Mouse (Mus musculus) lung, embryonic 14.5 days (tissue): ENCODE data around the gene Ryr1. TPM values are rescaled to one million over a fixed set of nuclear protein-coding genes. Genes with fewer than 3 reads are reported as not detected.

Experiments used
- ATAC-seq: fragments of 200-750 bp; cut with Nextera tagmentation; 2 replicates; pipeline ENCODE4 v1.8.0; 2017; ENCODE audit warnings: mild to moderate bottlenecking, moderate TSS enrichment, moderate library complexity; ENCODE audit not compliant: insufficient read depth
- DNase-seq: peaks from one replicate; pipeline ENCODE4 v3.0.0-alpha.2; 2015
- H3K27ac ChIP-seq: fragments of 300-500 bp; sonication (generic); 2 replicates; pipeline ENCODE4 v1.5.1; 2014; ENCODE audit warnings: low read depth, mild to moderate bottlenecking, moderate library complexity
- H3K27me3 ChIP-seq: fragments of 300-500 bp; sonication (generic); 2 replicates; pipeline ENCODE4 v1.6.1; 2014; ENCODE audit warnings: low read length, control low read depth; ENCODE audit not compliant: insufficient read depth
- H3K36me3 ChIP-seq: fragments of 300-500 bp; sonication (generic); 2 replicates; pipeline ENCODE4 v1.6.1; 2014; ENCODE audit warnings: control low read depth; ENCODE audit not compliant: insufficient read depth
- H3K4me1 ChIP-seq: fragments of 300-500 bp; sonication (generic); 2 replicates; pipeline ENCODE4 v1.6.1; 2014; ENCODE audit warnings: antibody characterized with exemption, control low read depth; ENCODE audit not compliant: insufficient read depth
- H3K4me2 ChIP-seq: fragments of 300-500 bp; sonication (generic); 2 replicates; pipeline ENCODE4 v1.6.1; 2014; ENCODE audit warnings: mild to moderate bottlenecking
- H3K4me3 ChIP-seq: fragments of 300-500 bp; sonication (generic); 2 replicates; pipeline ENCODE4 v1.5.1; 2014; ENCODE audit warnings: low read depth, low read length
- H3K9ac ChIP-seq: fragments of 300-500 bp; sonication (generic); 2 replicates; pipeline ENCODE4 v1.6.1; 2014
- H3K9me3 ChIP-seq: fragments of 300-500 bp; sonication (generic); 2 replicates; pipeline ENCODE4 v1.6.1; 2016; ENCODE audit warnings: low read depth, low read length, control low read depth
- CTCF ChIP-seq: IDR thresholded peaks from 2 replicates; pipeline ENCODE4 v1.5.1; 2016; ENCODE audit warnings: antibody characterized with exemption, low read depth
- WGBS: fragments of 180-500 bp; shearing (Covaris S2); extraction: QIAGEN DNeasy Blood & Tissue Kit; methylation state at CpG from one replicate; pipeline ENCODE4 v1.1.7; 2014; 5-methylcytosine and 5-hydroxymethylcytosine counted together
- polyA plus RNA-seq: library from polyadenylated mRNA; unstranded; fragments of >200 nt; fragmentation: Nextera tagmentation; extraction: Ambion mirVana; gene quantifications from 2 replicates; pipeline ENCODE4 v1.2.1, GENCODE M21; 2014

Gene Ryr1
- polyA plus RNA-seq, 1 experiment from 2014 or later, result 0.45 TPM

GRCm38 (mm10) chr7:28985207-28985606 is 139.8 kb downstream of the Ryr1 start:
- TF ChIP-seq CTCF, result no peak
- H3K9me3 ChIP-seq, result no peaks in the 10 kb centered on the region
- no peaks in the 10 kb centered on the region for H3K27me3 ChIP-seq
- H3K36me3 ChIP-seq, result no peaks in the 10 kb centered on the region
- no peak overlapping the region for H3K4me3 ChIP-seq
- 79% methylated on average over 7 of the region's 7 CpGs for WGBS
- ATAC-seq, result no peak
- no peak overlapping the region for H3K4me2 ChIP-seq
- peaks cover 6% of the 10 kb centered on the region; the same call in 1 of the 2 replicates for H3K4me1 ChIP-seq
- no peak for DNase-seq
- no peak overlapping the region for H3K27ac ChIP-seq
- H3K9ac ChIP-seq, result no peak overlapping the region

- peaks cover 3% of the 10 kb centered on the region; the same call in 1 of the 2 replicates for H3K36me3 ChIP-seq
- no peak for DNase-seq
- no peak overlapping the region for H3K9ac ChIP-seq
- H3K4me2 ChIP-seq, result no peak overlapping the region
- TF ChIP-seq CTCF, result no peak
- peaks cover 6% of the 10 kb centered on the region; the same call in 1 of the 2 replicates for H3K4me1 ChIP-seq
- H3K9me3 ChIP-seq, result no peaks in the 10 kb centered on the region
- ATAC-seq, result no peak
- 88% methylated on average over 1 of the region's 1 CpGs for WGBS
- H3K4me3 ChIP-seq, result no peak overlapping the region
- no peak overlapping the region for H3K27ac ChIP-seq
- no peaks in the 10 kb centered on the region for H3K27me3 ChIP-seq
Observed at GRCm38 (mm10) chr7:28984452-28984851, 140.5 kb downstream of the Ryr1 start.

- peaks cover 6% of the 10 kb centered on the region; the same call in 1 of the 2 replicates for H3K4me1 ChIP-seq
- no peak overlapping the region for H3K9ac ChIP-seq
- no peak overlapping the region for H3K27ac ChIP-seq
- H3K4me3 ChIP-seq, result no peak overlapping the region
- WGBS, result 73% methylated on average over 4 of the region's 4 CpGs
- DNase-seq (no peak), ATAC-seq (no peak)
- no peaks in the 10 kb centered on the region for H3K27me3 ChIP-seq
- H3K36me3 ChIP-seq, result peaks cover 9% of the 10 kb centered on the region
- H3K4me2 ChIP-seq, result no peak overlapping the region
- H3K9me3 ChIP-seq, result no peaks in the 10 kb centered on the region
- TF ChIP-seq CTCF, result no peak
Observed at GRCm38 (mm10) chr7:28983849-28984248, 141.1 kb downstream of the Ryr1 start.

- H3K27me3 ChIP-seq, result no peaks in the 10 kb centered on the region
- peak overlapping the region; percentile 68; the same call in 1 of the 2 replicates for H3K9ac ChIP-seq
- no peak overlapping the region for H3K27ac ChIP-seq
- TF ChIP-seq CTCF, result no peak
- no peak for ATAC-seq
- H3K36me3 ChIP-seq, result peaks cover 16% of the 10 kb centered on the region
- 68% methylated on average over 11 of the region's 11 CpGs for WGBS
- H3K4me1 ChIP-seq, result peaks cover 6% of the 10 kb centered on the region; the same call in 1 of the 2 replicates
- H3K4me2 ChIP-seq, result peak overlapping the region; percentile 89
- peak overlapping the region; percentile 76; the same call in 1 of the 2 replicates for H3K4me3 ChIP-seq
- DNase-seq, result no peak
- H3K9me3 ChIP-seq, result no peaks in the 10 kb centered on the region
Observed at GRCm38 (mm10) chr7:28983141-28983564, 141.8 kb downstream of the Ryr1 start.

- WGBS, result 12% methylated on average over 19 of the region's 19 CpGs
- H3K27me3 ChIP-seq, result no peaks in the 10 kb centered on the region
- peak overlapping the region; percentile 76 for H3K4me3 ChIP-seq
- peak; percentile 36 for DNase-seq
- TF ChIP-seq CTCF, result no peak
- no peaks in the 10 kb centered on the region for H3K9me3 ChIP-seq
- peaks cover 23% of the 10 kb centered on the region for H3K36me3 ChIP-seq
- peak overlapping the region; percentile 68 for H3K9ac ChIP-seq
- H3K4me1 ChIP-seq, result peaks cover 6% of the 10 kb centered on the region; the same call in 1 of the 2 replicates
- peak overlapping the region; percentile 89 for H3K4me2 ChIP-seq
- peak overlapping the region; percentile 81 for H3K27ac ChIP-seq
- peak; percentile 49 for ATAC-seq
Observed at GRCm38 (mm10) chr7:28982274-28983013, 142.5 kb downstream of the Ryr1 start.

GRCm38 (mm10) chr7:28981651-28982273 is 143.2 kb downstream of the Ryr1 start, which contains the start of the genes Eif3k and Map4k1:
TSS of gene Eif3k (minus strand) at chr7:28981864.
TSS of gene Map4k1 (plus strand) at chr7:28982050.
- Histone ChIP-seq H3K4me3 (peak within 1 kb of the TSS; percentile 76), H3K4me1 (peaks cover 6% of the 10 kb centered on the region; the same call in 1 of the 2 replicates), H3K9ac (peak within 1 kb of the TSS; percentile 78), H3K36me3 (peaks cover 30% of the 10 kb centered on the region), H3K27me3 (no peaks in the 10 kb centered on the region), H3K9me3 (no peaks in the 10 kb centered on the region), H3K4me2 (peak within 1 kb of the TSS; percentile 92), H3K27ac (peak within 1 kb of the TSS; percentile 81)
- TF ChIP-seq CTCF, result no peak; the same call in 1 of the 2 replicates
- DNase-seq (peak; percentile 100), ATAC-seq (peak; percentile 97)
- WGBS, result under 1% methylated on average over 36 of the region's 36 CpGs

GRCm38 (mm10) chr7:28977556-28977955 is 147.4 kb downstream of the Ryr1 start:
- no peak for TF ChIP-seq CTCF
- no peak for DNase-seq
- Histone ChIP-seq H3K4me2 (no peak overlapping the region), H3K27me3 (no peaks in the 10 kb centered on the region), H3K4me3 (no peak overlapping the region), H3K9ac (no peak overlapping the region), H3K36me3 (peaks cover 61% of the 10 kb centered on the region), H3K9me3 (no peaks in the 10 kb centered on the region), H3K27ac (no peak overlapping the region), H3K4me1 (peaks cover 5% of the 10 kb centered on the region; the same call in 1 of the 2 replicates)
- 87% methylated on average over 9 of the region's 9 CpGs for WGBS
- no peak for ATAC-seq
